Mouse (Mus musculus) C2C12 (cell line): ENCODE results near the gene Nsrp1. TPM values are rescaled to one million over a fixed set of nuclear protein-coding genes. Genes with fewer than 3 reads are reported as not detected.
"Not testable (repeated sequence)": the region's sequence is repeated elsewhere in the genome, so short reads cannot be mapped to it uniquely, and the experiment has no call there.

Source experiments
- H3K27me3 ChIP-seq: one replicate; pipeline ENCODE4 v1.6.1; 2011; ENCODE audit not compliant: control insufficient read depth, insufficient read depth, insufficient read length
- H3K36me3 ChIP-seq: one replicate; pipeline ENCODE4 v1.6.1; 2011; ENCODE audit not compliant: control insufficient read depth, insufficient read depth
- H3K4me3 ChIP-seq: one replicate; pipeline ENCODE4 v1.5.1; 2011; ENCODE audit warnings: mild to moderate bottlenecking, control low read depth; ENCODE audit not compliant: poor library complexity, insufficient read depth, severe bottlenecking
- H3K79me2 ChIP-seq: one replicate; pipeline ENCODE4 v1.6.1; 2011; ENCODE audit not compliant: control insufficient read depth, insufficient read depth
- H3K79me3 ChIP-seq: one replicate; pipeline ENCODE4 v1.6.1; 2011; ENCODE audit warnings: low read depth, control low read depth
- H3ac ChIP-seq: one replicate; pipeline ENCODE3; 2011; ENCODE audit warnings: low read depth; ENCODE audit not compliant: control insufficient read depth, insufficient read length
- CEBPB ChIP-seq: IDR thresholded peaks from one replicate; pipeline ENCODE4 v1.6.1; 2011; ENCODE audit warnings: low read depth, mild to moderate bottlenecking, control low read depth, moderate library complexity
- CTCF ChIP-seq: IDR thresholded peaks from one replicate; pipeline ENCODE4 v1.5.1; 2011; ENCODE audit not compliant: control insufficient read depth, insufficient read depth, insufficient read length
- FOSL1 ChIP-seq: IDR thresholded peaks from one replicate; pipeline ENCODE4 v1.8.0; 2011; ENCODE audit warnings: mild to moderate bottlenecking, low read length; ENCODE audit not compliant: poor library complexity, insufficient read depth, severe bottlenecking
- MAX ChIP-seq: IDR thresholded peaks from one replicate; pipeline ENCODE4 v1.6.1; 2011; ENCODE audit warnings: mild to moderate bottlenecking, control low read depth
- MYOD1 ChIP-seq: IDR thresholded peaks from one replicate; pipeline ENCODE4 v1.6.1; 2011; ENCODE audit warnings: low read depth; ENCODE audit not compliant: control insufficient read depth, insufficient read length
- MYOG ChIP-seq: IDR thresholded peaks from one replicate; pipeline ENCODE4 v1.6.1; 2011; ENCODE audit not compliant: control insufficient read depth, insufficient read length; ENCODE audit errors: extremely low read depth
- USF1 ChIP-seq: IDR thresholded peaks from one replicate; pipeline ENCODE4 v1.6.1; 2011; ENCODE audit warnings: low read depth, mild to moderate bottlenecking, control low read depth, moderate library complexity
- long read RNA-seq, 2 experiments: library from polyadenylated mRNA; unstranded; transcript quantifications; one replicate each; pipeline ENCODE4 v2.0.0; 2019 to 2020
- polyA plus RNA-seq: library from polyadenylated mRNA; unstranded; fragments of >200 nt; fragmentation: generic; extraction: Trizol; gene quantifications from one replicate; pipeline ENCODE4 v1.2.1, GENCODE M21; 2012; ENCODE audit warnings: missing spikeins

Nsrp1 gene
- 2.7 TPM for polyA plus RNA-seq
- long read RNA-seq, experiment 1, transcript Nsrp1-201 (7 exons, 3,114 nt): major isoform, 21 of 37 reads
- long read RNA-seq, experiment 1, partial matches to known transcripts: 8 of 37 reads
- long read RNA-seq, experiment 1, other reads (novel, unspliced or antisense): 8 of 37 reads
- long read RNA-seq, experiment 2, transcript Nsrp1-201 (7 exons, 3,114 nt): major isoform, 11 of 15 reads
- long read RNA-seq, experiment 2, partial matches to known transcripts: 0 of 15 reads
- long read RNA-seq, experiment 2, other reads (novel, unspliced or antisense): 4 of 15 reads

DNA sequence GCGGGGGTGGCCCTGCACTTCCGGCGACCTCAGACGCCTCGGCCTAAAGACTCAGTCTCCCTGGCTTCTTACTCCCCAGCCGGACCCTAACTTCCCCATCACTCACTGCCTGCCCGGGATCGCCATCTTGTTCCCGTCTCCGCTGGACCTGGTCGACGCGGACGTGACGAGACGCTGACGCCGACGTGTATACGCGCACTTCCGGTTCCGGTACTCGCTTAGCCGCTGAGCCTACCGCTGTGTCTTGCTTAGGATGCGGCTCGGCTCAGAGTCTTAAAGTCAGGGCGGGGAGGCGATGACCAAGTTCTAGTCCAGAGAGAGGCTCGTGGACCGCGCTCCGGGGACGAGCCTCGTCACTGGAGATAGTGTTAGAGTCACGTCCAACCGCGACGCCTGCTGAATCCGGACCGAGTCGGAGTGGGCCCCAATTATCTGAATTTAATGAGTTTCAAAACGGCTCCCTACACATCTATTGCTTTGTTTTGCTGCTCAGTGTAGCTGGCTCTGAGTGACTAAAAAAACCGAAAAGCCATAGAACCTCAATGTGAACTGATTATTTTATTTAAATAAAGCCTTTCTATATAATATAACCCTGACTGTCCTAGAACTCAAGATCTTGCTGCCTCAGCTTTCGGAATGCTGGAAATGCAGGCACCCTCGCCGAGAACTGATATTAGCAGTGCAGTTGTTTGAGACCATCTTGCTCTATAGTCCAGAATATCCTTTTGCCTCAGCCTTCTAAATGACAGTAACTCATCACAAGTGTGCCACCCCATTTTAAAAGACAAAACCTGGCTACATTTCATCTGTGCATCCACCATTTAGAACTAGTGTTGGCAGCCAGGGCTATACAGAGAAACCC is at the start of gene Nsrp1:
TSS of gene Nsrp1 (minus strand) at position 163 of the 862 bp plus-strand sequence.
- Histone ChIP-seq H3ac (peak within 1 kb of the TSS; percentile 79), H3K4me3 (peak within 1 kb of the TSS; percentile 98), H3K79me3 (peaks cover 20% of the 10 kb centered on the region), H3K36me3 (peaks cover 28% of the 10 kb centered on the region), H3K27me3 (peaks cover 7% of the 10 kb centered on the region), H3K79me2 (peaks cover 48% of the 10 kb centered on the region)
- TF ChIP-seq MAX (no peak), USF1 (no peak), CEBPB (no peak), FOSL1 (no peak), CTCF (no peak), MYOG (no peak), MYOD1 (no peak)

DNA sequence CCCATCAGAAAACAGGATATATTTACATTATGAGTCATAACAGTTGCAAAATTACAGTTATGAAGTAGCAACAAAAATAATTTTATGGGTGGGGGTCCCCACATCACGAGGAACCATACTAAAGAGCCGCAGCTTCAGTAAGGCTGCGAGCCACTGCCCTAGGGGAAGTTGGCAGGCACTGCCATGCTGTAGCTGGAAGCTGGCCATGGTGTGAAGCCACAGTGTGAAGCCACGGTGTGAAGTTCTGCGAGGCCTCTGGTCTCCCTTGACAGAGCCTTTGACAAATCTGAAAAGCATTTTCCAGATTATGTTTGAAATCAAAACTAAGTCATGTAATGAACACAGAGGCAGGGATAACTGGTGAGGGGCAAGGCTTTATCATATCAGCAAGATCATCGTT is 32.9 kb upstream of the Nsrp1 start:
- no peaks in the 10 kb centered on the region for H3K79me3 ChIP-seq
- no peaks in the 10 kb centered on the region for H3K36me3 ChIP-seq
- H3K27me3 ChIP-seq: no peaks in the 10 kb centered on the region
- TF ChIP-seq CEBPB (no peak), CTCF (no peak), USF1 (no peak), MYOD1 (no peak), MYOG (no peak), MAX (no peak), FOSL1 (no peak)
- H3ac ChIP-seq: no peak overlapping the region
- no peaks in the 10 kb centered on the region for H3K79me2 ChIP-seq
- no peak overlapping the region for H3K4me3 ChIP-seq

DNA sequence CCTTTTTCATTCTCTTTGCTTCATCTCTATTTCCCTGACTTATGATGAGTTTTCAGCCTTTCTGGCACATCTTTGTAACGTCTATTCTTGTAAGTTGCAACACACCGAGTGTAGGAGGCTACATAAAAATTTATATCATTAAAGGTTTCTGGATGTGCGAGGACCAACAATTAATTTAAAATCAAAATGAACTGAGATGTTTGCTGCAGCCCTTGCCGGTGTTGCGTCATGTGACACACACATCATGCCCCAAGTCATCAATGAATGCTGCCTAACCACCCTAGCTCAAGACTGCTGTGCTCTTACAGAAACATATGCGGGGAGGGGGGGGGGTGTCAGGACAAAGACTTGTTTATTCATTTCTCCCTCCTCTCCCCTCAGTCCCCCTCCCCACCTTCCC is 30.2 kb upstream of the Nsrp1 start:
- H3ac ChIP-seq: no peak overlapping the region
- H3K4me3 ChIP-seq: no peak overlapping the region
- TF ChIP-seq CEBPB (no peak), MYOG (no peak), MAX (no peak), FOSL1 (no peak), CTCF (no peak), USF1 (no peak)
- no peaks in the 10 kb centered on the region for H3K79me2 ChIP-seq
- no peaks in the 10 kb centered on the region for H3K27me3 ChIP-seq
- H3K79me3 ChIP-seq: no peaks in the 10 kb centered on the region
- H3K36me3 ChIP-seq: no peaks in the 10 kb centered on the region

DNA sequence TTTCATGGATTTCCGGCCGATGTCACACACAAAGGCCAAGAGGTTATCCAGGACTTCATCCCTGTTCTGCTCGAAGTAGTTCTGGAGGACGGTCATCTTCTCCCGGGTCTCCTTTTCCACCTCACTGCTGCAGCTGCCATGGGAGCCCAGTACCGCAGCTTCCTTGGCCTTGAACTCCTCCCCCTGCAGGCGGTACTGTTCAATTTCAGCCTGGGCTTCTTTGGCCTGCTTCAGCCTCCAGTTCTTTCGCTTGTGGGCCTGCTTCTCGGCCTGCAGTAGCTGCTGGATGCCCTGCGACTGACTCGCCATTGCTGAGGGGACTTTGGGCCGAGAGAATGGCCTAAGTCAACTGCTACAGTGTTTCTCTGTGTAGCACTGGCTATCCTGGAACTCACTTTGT is 29.6 kb upstream of the Nsrp1 start:
- not testable (repeated sequence) for H3K79me3 ChIP-seq, H3ac ChIP-seq, H3K27me3 ChIP-seq, H3K79me2 ChIP-seq, H3K36me3 ChIP-seq, H3K4me3 ChIP-seq

GRCm38 (mm10) chr11:77106961-77107360 is 28.7 kb upstream of the Nsrp1 start:
- TF ChIP-seq FOSL1: no peak
- TF ChIP-seq MAX: no peak
- TF ChIP-seq CEBPB: no peak
- TF ChIP-seq MYOD1: no peak
- TF ChIP-seq MYOG: no peak
- TF ChIP-seq CTCF: no peak
- no peak for TF ChIP-seq USF1
- H3K27me3 ChIP-seq: peaks cover 7% of the 10 kb centered on the region
- no peaks in the 10 kb centered on the region for H3K79me2 ChIP-seq
- H3K36me3 ChIP-seq: no peaks in the 10 kb centered on the region
- no peak overlapping the region for H3ac ChIP-seq
- no peak overlapping the region for H3K4me3 ChIP-seq
- no peaks in the 10 kb centered on the region for H3K79me3 ChIP-seq
